ENCODE assay signal across 17 mouse cellular contexts in the genomic region with DNA sequence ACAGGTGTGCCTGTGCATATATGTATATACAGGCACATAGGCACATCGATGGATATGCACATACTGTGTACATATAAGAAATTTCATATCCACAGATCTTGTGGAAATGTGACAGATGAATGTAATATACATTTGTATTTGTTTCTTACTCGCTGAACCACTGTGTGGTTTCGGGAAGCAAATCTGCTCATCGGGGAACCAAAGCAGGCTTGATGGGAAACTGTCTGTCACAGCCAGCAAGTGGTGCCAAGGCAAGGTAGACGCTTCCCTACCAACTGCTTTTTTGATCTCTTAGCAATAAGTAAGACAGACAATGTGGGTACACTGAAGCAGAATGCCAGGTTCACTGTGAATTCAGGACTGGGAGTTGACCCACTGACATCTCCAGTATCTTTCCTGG.
"Had no signal": no experiment of that assay in that cellular context is flagged by ENCODE, and none has a peak within 500 bp of the region (broad histone marks: within the 10 kb centered on the region; RNA-seq: fewer than 3 reads in every experiment).

No protein-coding gene starts in this region.

- H3K4me3 ChIP-seq: lung, embryonic 15.5 days; megakaryocyte, embryonic 14.5 days; midbrain, embryonic 13.5 days; midbrain, embryonic 15.5 days; neural tube, embryonic 12.5 days had no signal

- H3K4me2 ChIP-seq: lung, embryonic 15.5 days; midbrain, embryonic 11.5 days; midbrain, embryonic 13.5 days; midbrain, embryonic 15.5 days; neural tube, embryonic 12.5 days had no signal

- H3K27me3 ChIP-seq: lung, embryonic 15.5 days; megakaryocyte, embryonic 14.5 days; midbrain, embryonic 13.5 days; midbrain, embryonic 15.5 days; neural tube, embryonic 12.5 days had no signal

- DNase-seq: lung, adult 2 months; lung, postnatal 14 days; lung, postnatal 36 days; right cerebral cortex, postnatal 25 days; right cerebral cortex, postnatal 4 days; spleen, adult 18-20 months; thymus, adult 18-20 months; thymus, postnatal 14 days; thymus, postnatal 36 days had no signal

- H3K9me3 ChIP-seq: lung, embryonic 15.5 days; midbrain, embryonic 13.5 days; midbrain, embryonic 15.5 days; neural tube, embryonic 12.5 days had no signal

- H3K27ac ChIP-seq: lung, embryonic 15.5 days; macrophage; midbrain, embryonic 13.5 days; midbrain, embryonic 15.5 days; neural tube, embryonic 12.5 days had no signal

- H3K4me1 ChIP-seq: lung, embryonic 15.5 days; megakaryocyte, embryonic 14.5 days; midbrain, embryonic 13.5 days; neural tube, embryonic 12.5 days had no signal

- H3K9ac ChIP-seq: lung, embryonic 15.5 days; midbrain, embryonic 13.5 days; midbrain, embryonic 15.5 days; neural tube, embryonic 12.5 days had no signal

- H3K36me3 ChIP-seq: lung, embryonic 15.5 days; midbrain, embryonic 13.5 days; midbrain, embryonic 15.5 days; neural tube, embryonic 12.5 days had no signal

- ATAC-seq: lung, postnatal 0 days; midbrain, embryonic 13.5 days; midbrain, embryonic 15.5 days had no signal
